Mouse (Mus musculus) forebrain, embryonic 15.5 days (tissue): ENCODE data around the gene H2-Ab1. TPM values are rescaled to one million over a fixed set of nuclear protein-coding genes. Genes with fewer than 3 reads are reported as not detected.

ENCODE experiments used
- ATAC-seq: fragments of 200-750 bp; cut with Nextera tagmentation; replicated peaks from 2 replicates; pipeline ENCODE4 v1.8.0; 2017; ENCODE audit warnings: mild to moderate bottlenecking, moderate TSS enrichment, moderate library complexity
- H3K27ac ChIP-seq: fragments of 300-500 bp; sonication (generic); replicated peaks from 2 replicates; pipeline ENCODE4 v1.5.1; 2015; ENCODE audit warnings: mild to moderate bottlenecking, inconsistent platforms
- H3K27me3 ChIP-seq: fragments of 300-500 bp; sonication (generic); 2 replicates; pipeline ENCODE4 v1.6.1; 2015; ENCODE audit warnings: inconsistent platforms
- H3K36me3 ChIP-seq: fragments of 300-500 bp; sonication (generic); 2 replicates; pipeline ENCODE4 v1.6.1; 2015; ENCODE audit warnings: mild to moderate bottlenecking, inconsistent platforms
- H3K4me1 ChIP-seq: fragments of 300-500 bp; sonication (generic); 2 replicates; pipeline ENCODE4 v1.6.1; 2015; ENCODE audit warnings: inconsistent platforms
- H3K4me2 ChIP-seq: fragments of 300-500 bp; sonication (generic); replicated peaks from 2 replicates; pipeline ENCODE4 v1.6.1; 2015; ENCODE audit warnings: mild to moderate bottlenecking, inconsistent platforms
- H3K4me3 ChIP-seq: fragments of 300-500 bp; sonication (generic); 2 replicates; pipeline ENCODE4 v1.5.1; 2015; ENCODE audit warnings: mild to moderate bottlenecking, inconsistent platforms
- H3K9ac ChIP-seq: fragments of 300-500 bp; sonication (generic); replicated peaks from 2 replicates; pipeline ENCODE4 v1.6.1; 2015; ENCODE audit warnings: mild to moderate bottlenecking, inconsistent platforms
- H3K9me3 ChIP-seq: fragments of 300-500 bp; sonication (generic); 2 replicates; pipeline ENCODE4 v1.6.1; 2016; ENCODE audit warnings: inconsistent platforms
- WGBS: fragments of 180-500 bp; shearing (Covaris S2); methylation state at CpG from one replicate; pipeline ENCODE4 v1.1.7; 2015; ENCODE audit warnings: mixed read lengths; 5-methylcytosine and 5-hydroxymethylcytosine counted together
- polyA plus RNA-seq: library from polyadenylated mRNA; unstranded; fragments of >200 nt; fragmentation: Nextera tagmentation; extraction: Ambion mirVana; gene quantifications from 2 replicates; pipeline ENCODE4 v1.2.1, GENCODE M21; 2015

H2-Ab1 gene
- polyA plus RNA-seq, 1 experiment from 2014 or later: 1.2 TPM

- Histone ChIP-seq H3K4me1 (peaks cover 21% of the 10 kb centered on the region), H3K27ac (no peak overlapping the region), H3K27me3 (peaks cover 18% of the 10 kb centered on the region), H3K36me3 (no peaks in the 10 kb centered on the region), H3K9me3 (no peaks in the 10 kb centered on the region), H3K4me3 (peak overlapping the region; percentile 46), H3K4me2 (peak overlapping the region; percentile 96), H3K9ac (peak overlapping the region; percentile 41; the same call in 1 of the 2 replicates)
- WGBS: under 1% methylated on average over 93 of the region's 93 CpGs
- ATAC-seq: 0 out of 2 replicates have a peak, but pooled peaks have one; percentile 11
Measured at GRCm38 (mm10) chr17:34264452-34265351, 7.2 kb downstream of the H2-Ab1 start.

- Histone ChIP-seq H3K36me3 (no peaks in the 10 kb centered on the region), H3K4me3 (no peak overlapping the region), H3K9me3 (no peaks in the 10 kb centered on the region), H3K4me2 (no peak overlapping the region), H3K9ac (no peak overlapping the region), H3K27ac (no peak overlapping the region), H3K4me1 (peaks cover 19% of the 10 kb centered on the region), H3K27me3 (peaks cover 16% of the 10 kb centered on the region)
- ATAC-seq: no peak
- WGBS: 85% methylated on average over 2 of the region's 2 CpGs
Measured at GRCm38 (mm10) chr17:34268262-34268661, 10.8 kb downstream of the H2-Ab1 start.

GRCm38 (mm10) chr17:34268748-34269147 lies 11.3 kb downstream of the H2-Ab1 start:
- WGBS: 86% methylated on average over 2 of the region's 2 CpGs
- no peak for ATAC-seq

GRCm38 (mm10) chr17:34269817-34270216 lies 12.3 kb downstream of the H2-Ab1 start:
- H3K27me3 ChIP-seq: peaks cover 3% of the 10 kb centered on the region; the same call in 1 of the 2 replicates
- no peak overlapping the region for H3K27ac ChIP-seq

More at GRCm38 (mm10) chr17:34268748-34269147, 11.3 kb downstream of the H2-Ab1 start:
- Histone ChIP-seq H3K4me3 (no peak overlapping the region), H3K4me2 (no peak overlapping the region), H3K9me3 (no peaks in the 10 kb centered on the region), H3K4me1 (peaks cover 14% of the 10 kb centered on the region), H3K36me3 (no peaks in the 10 kb centered on the region), H3K27ac (no peak overlapping the region), H3K27me3 (peaks cover 12% of the 10 kb centered on the region), H3K9ac (no peak overlapping the region)

DNA sequence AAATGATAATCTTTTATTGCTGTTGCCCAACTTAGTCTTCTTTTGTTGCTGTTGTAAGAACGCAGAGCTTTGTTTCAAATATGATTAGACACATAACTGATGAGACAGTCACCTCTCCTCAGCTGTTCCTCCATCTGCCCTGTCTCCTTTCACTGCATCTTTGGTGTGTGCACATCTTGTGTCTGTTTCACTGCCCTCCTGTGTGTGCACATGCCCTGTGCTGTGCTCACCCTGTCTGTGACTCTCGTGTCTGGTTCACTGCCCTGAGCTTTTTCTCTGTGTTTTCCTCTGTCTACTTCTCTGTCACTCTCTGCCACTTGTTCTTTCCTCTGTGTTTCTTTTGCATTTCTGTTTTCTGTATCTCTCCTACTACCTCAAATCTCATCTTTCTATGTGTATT lies 12.7 kb downstream of the H2-Ab1 start:
- Histone ChIP-seq H3K36me3 (no peaks in the 10 kb centered on the region), H3K4me3 (no peak overlapping the region), H3K27ac (no peak overlapping the region), H3K9me3 (no peaks in the 10 kb centered on the region), H3K4me1 (no peaks in the 10 kb centered on the region), H3K27me3 (no peaks in the 10 kb centered on the region), H3K4me2 (no peak overlapping the region), H3K9ac (no peak overlapping the region)
- no peak for ATAC-seq
- whole genome bisulfite sequencing: 81% methylated on average over 2 of the region's 2 CpGs

More at GRCm38 (mm10) chr17:34269817-34270216, 12.3 kb downstream of the H2-Ab1 start:
- Histone ChIP-seq H3K4me2 (no peak overlapping the region), H3K9ac (no peak overlapping the region), H3K9me3 (no peaks in the 10 kb centered on the region), H3K36me3 (no peaks in the 10 kb centered on the region), H3K4me1 (peaks cover 3% of the 10 kb centered on the region), H3K4me3 (no peak overlapping the region)
- no peak for ATAC-seq
- WGBS: 75% methylated on average over 4 of the region's 4 CpGs

DNA sequence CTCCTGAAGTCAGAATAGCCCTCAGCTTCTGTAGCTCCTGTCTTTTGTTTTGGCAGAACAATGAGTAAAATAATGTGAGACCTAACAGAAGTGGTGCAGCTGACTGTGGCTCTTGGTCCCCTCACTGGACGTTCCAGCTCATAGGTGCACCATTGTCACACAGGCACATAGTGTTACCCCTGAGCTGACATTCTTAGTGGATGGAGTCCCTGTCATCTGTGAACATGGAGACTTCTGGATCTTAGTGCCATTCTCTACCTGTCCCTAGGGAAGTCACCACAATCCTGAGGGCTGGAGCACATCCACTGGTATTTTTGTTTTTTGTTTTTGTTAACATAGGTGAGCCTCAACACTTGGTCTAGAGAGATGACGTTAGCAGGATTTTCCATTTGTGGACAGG lies 13.5 kb downstream of the H2-Ab1 start:
- Histone ChIP-seq H3K27ac (no peak overlapping the region), H3K4me3 (no peak overlapping the region), H3K9me3 (no peaks in the 10 kb centered on the region), H3K4me1 (no peaks in the 10 kb centered on the region), H3K9ac (no peak overlapping the region), H3K27me3 (no peaks in the 10 kb centered on the region), H3K36me3 (no peaks in the 10 kb centered on the region), H3K4me2 (no peak overlapping the region)
- 73% methylated on average over 2 of the region's 2 CpGs for WGBS
- no peak for ATAC-seq

DNA sequence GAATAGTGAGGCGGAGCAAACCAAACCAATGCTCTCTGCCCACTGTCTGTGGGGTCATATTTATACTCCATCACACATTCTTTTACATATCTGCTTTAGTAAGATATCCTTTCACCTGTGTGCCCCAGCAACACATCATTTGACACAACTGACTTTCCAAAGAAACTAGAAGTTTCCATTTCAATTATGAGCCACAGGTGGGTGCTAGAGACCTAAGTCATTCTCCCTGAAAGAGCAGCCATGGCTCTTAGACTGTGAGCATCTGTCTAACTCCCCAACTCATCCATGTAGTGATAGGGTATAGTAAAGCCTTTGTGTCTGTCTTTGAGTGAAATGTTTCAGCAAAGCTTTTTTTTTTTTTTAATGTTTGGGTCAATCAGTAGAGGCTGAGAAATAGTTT lies 14.6 kb downstream of the H2-Ab1 start:
- Histone ChIP-seq H3K4me1 (no peaks in the 10 kb centered on the region), H3K36me3 (no peaks in the 10 kb centered on the region), H3K27ac (no peak overlapping the region), H3K4me2 (no peak overlapping the region), H3K9ac (no peak overlapping the region), H3K9me3 (no peaks in the 10 kb centered on the region), H3K4me3 (no peak overlapping the region), H3K27me3 (no peaks in the 10 kb centered on the region)
- no peak for ATAC-seq
- 93% methylated on average over 1 of the region's 1 CpGs for WGBS

GRCm38 (mm10) chr17:34280499-34281038 lies 23.1 kb downstream of the H2-Ab1 start:
- Histone ChIP-seq H3K9me3 (no peaks in the 10 kb centered on the region), H3K36me3 (no peaks in the 10 kb centered on the region)

GRCm38 (mm10) chr17:34281836-34282235 lies 24.3 kb downstream of the H2-Ab1 start:
- ATAC-seq: no peak
- Histone ChIP-seq H3K9ac (no peak overlapping the region), H3K4me3 (no peak overlapping the region), H3K4me1 (no peaks in the 10 kb centered on the region), H3K9me3 (no peaks in the 10 kb centered on the region), H3K27ac (no peak overlapping the region), H3K27me3 (no peaks in the 10 kb centered on the region), H3K36me3 (no peaks in the 10 kb centered on the region), H3K4me2 (no peak overlapping the region)
- WGBS: 76% methylated on average over 1 of the region's 1 CpGs

More at GRCm38 (mm10) chr17:34280499-34281038, 23.1 kb downstream of the H2-Ab1 start:
- Histone ChIP-seq H3K4me3 (no peak overlapping the region), H3K9ac (no peak overlapping the region), H3K4me1 (no peaks in the 10 kb centered on the region), H3K27ac (no peak overlapping the region), H3K27me3 (no peaks in the 10 kb centered on the region), H3K4me2 (no peak overlapping the region)
- 81% methylated on average over 1 of the region's 1 CpGs for WGBS
- ATAC-seq: no peak

- WGBS: 78% methylated on average over 4 of the region's 4 CpGs
- ATAC-seq: no peak
Measured at GRCm38 (mm10) chr17:34285371-34285770, 27.9 kb downstream of the H2-Ab1 start.

DNA sequence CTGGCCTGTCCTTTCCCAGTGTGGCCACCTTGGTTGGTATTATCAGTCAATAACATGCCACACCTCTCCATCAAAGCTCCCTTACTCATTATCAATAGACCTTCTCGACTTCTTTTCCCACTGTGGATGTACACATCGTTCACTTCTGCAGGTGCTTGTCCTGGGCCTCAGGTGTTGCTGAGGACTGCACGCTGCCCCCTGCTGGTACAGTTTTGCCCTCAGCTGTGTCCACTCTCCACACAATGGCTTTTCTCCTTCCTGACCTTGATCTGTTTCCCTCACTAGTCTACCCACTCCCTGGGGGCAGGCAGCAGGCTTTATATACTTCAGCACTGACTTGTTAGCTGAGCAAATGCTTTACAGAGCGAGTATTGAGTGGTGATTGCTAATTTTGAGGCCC lies 28.4 kb downstream of the H2-Ab1 start:
- no peak overlapping the region for H3K9ac ChIP-seq
- H3K4me3 ChIP-seq: no peak overlapping the region
- no peaks in the 10 kb centered on the region for H3K9me3 ChIP-seq
- no peak overlapping the region for H3K27ac ChIP-seq
- WGBS: 41% methylated on average over 4 of the region's 4 CpGs
- H3K27me3 ChIP-seq: no peaks in the 10 kb centered on the region
- H3K36me3 ChIP-seq: no peaks in the 10 kb centered on the region
- no peaks in the 10 kb centered on the region for H3K4me1 ChIP-seq
- no peak for ATAC-seq
- no peak overlapping the region for H3K4me2 ChIP-seq

More at GRCm38 (mm10) chr17:34285371-34285770, 27.9 kb downstream of the H2-Ab1 start:
- no peaks in the 10 kb centered on the region for H3K27me3 ChIP-seq
- H3K4me1 ChIP-seq: no peaks in the 10 kb centered on the region
- H3K4me2 ChIP-seq: no peak overlapping the region
- no peak overlapping the region for H3K4me3 ChIP-seq
- H3K9ac ChIP-seq: no peak overlapping the region
- H3K9me3 ChIP-seq: no peaks in the 10 kb centered on the region
- H3K27ac ChIP-seq: no peak overlapping the region
- H3K36me3 ChIP-seq: no peaks in the 10 kb centered on the region

- Histone ChIP-seq H3K27me3 (no peaks in the 10 kb centered on the region), H3K9ac (no peak overlapping the region), H3K4me2 (no peak overlapping the region), H3K4me1 (no peaks in the 10 kb centered on the region), H3K9me3 (no peaks in the 10 kb centered on the region), H3K4me3 (no peak overlapping the region), H3K36me3 (no peaks in the 10 kb centered on the region), H3K27ac (no peak overlapping the region)
- WGBS: 79% methylated on average over 5 of the region's 5 CpGs
- no peak for ATAC-seq
Measured at GRCm38 (mm10) chr17:34286501-34286900, 29.0 kb downstream of the H2-Ab1 start.
